Mouse (Mus musculus) intestine, postnatal 0 days (tissue): ENCODE measurements around the gene Bmpr1b. TPM values are rescaled to one million over a fixed set of nuclear protein-coding genes. Genes with fewer than 3 reads are reported as not detected.

Experiments used
- ATAC-seq: fragments of 200-750 bp; cut with Nextera tagmentation; 2 replicates; pipeline ENCODE4 v1.8.0; 2017; ENCODE audit warnings: mild to moderate bottlenecking, moderate TSS enrichment, moderate library complexity
- H3K27ac ChIP-seq: fragments of 300-500 bp; sonication (generic); 2 replicates; pipeline ENCODE4 v1.5.1; 2014; ENCODE audit warnings: mild to moderate bottlenecking, low read depth, low read length, moderate library complexity
- H3K27me3 ChIP-seq: fragments of 300-500 bp; sonication (generic); replicated peaks from 2 replicates; pipeline ENCODE4 v1.6.1; 2014; ENCODE audit warnings: low read length, mixed read lengths; ENCODE audit not compliant: control insufficient read depth, insufficient read depth
- H3K36me3 ChIP-seq: fragments of 300-500 bp; sonication (generic); 2 replicates; pipeline ENCODE4 v1.6.1; 2014; ENCODE audit warnings: mild to moderate bottlenecking, moderate library complexity; ENCODE audit not compliant: control insufficient read depth, insufficient read depth
- H3K4me1 ChIP-seq: fragments of 300-500 bp; sonication (generic); replicated peaks from 2 replicates; pipeline ENCODE4 v1.6.1; 2014; ENCODE audit warnings: antibody characterized with exemption, low read length, mixed read lengths; ENCODE audit not compliant: control insufficient read depth, insufficient read depth
- H3K4me2 ChIP-seq: fragments of 300-500 bp; sonication (generic); replicated peaks from 2 replicates; pipeline ENCODE4 v1.6.1; 2014; ENCODE audit warnings: low read depth, mild to moderate bottlenecking, moderate library complexity
- H3K4me3 ChIP-seq: fragments of 300-500 bp; sonication (generic); 2 replicates; pipeline ENCODE4 v1.5.1; 2014; ENCODE audit warnings: low read depth, low read length
- H3K9ac ChIP-seq: fragments of 300-500 bp; sonication (generic); 2 replicates; pipeline ENCODE4 v1.6.1; 2014; ENCODE audit warnings: mild to moderate bottlenecking, low read depth, low read length
- H3K9me3 ChIP-seq: fragments of 300-500 bp; sonication (generic); 2 replicates; pipeline ENCODE4 v1.6.1; 2016; ENCODE audit warnings: mixed run types; ENCODE audit not compliant: control insufficient read depth
- CTCF ChIP-seq: sonication (generic); IDR thresholded peaks from 2 replicates; pipeline ENCODE4 v1.5.1; 2016; ENCODE audit warnings: low read depth, mild to moderate bottlenecking, control low read depth, antibody characterized with exemption, moderate library complexity
- WGBS: fragments of 180-500 bp; shearing (Covaris S2); extraction: QIAGEN DNeasy Blood & Tissue Kit; methylation state at CpG from one replicate; pipeline ENCODE4 v1.1.7; 2014; 5-methylcytosine and 5-hydroxymethylcytosine counted together
- polyA plus RNA-seq: library from polyadenylated mRNA; unstranded; fragments of >200 nt; fragmentation: Nextera tagmentation; extraction: Ambion mirVana; gene quantifications from 2 replicates; pipeline ENCODE4 v1.2.1, GENCODE M21; 2015

Gene Bmpr1b
- polyA plus RNA-seq, 1 experiment from 2014 or later: 0.33 TPM

DNA sequence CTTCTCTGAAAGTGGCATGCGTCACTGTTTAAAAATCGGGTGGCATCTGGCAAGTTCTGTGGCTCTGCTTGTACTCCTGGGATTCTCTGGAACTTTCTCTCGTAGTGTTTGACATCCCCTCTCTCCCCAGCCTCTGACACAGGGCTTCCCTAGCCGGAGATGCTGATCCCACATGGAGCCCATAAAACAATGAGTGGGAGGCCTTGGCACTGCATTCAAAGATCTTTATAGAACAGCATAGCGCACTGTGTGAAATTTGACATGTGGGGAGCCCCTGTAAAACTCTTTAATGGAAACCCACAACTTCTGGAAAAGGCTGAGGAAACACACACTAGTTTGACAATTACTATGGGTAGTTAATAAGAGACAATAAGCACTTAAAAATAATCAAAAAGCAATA lies 126.2 kb downstream of the Bmpr1b start:
- no peak for ATAC-seq
- H3K9me3 ChIP-seq: no peaks in the 10 kb centered on the region
- H3K27ac ChIP-seq: no peak overlapping the region
- H3K9ac ChIP-seq: no peak overlapping the region
- H3K4me1 ChIP-seq: no peaks in the 10 kb centered on the region
- no peak for TF ChIP-seq CTCF
- no peak overlapping the region for H3K4me3 ChIP-seq
- 80% methylated on average over 5 of the region's 5 CpGs for WGBS
- H3K4me2 ChIP-seq: no peak overlapping the region
- no peaks in the 10 kb centered on the region for H3K27me3 ChIP-seq
- no peaks in the 10 kb centered on the region for H3K36me3 ChIP-seq

DNA sequence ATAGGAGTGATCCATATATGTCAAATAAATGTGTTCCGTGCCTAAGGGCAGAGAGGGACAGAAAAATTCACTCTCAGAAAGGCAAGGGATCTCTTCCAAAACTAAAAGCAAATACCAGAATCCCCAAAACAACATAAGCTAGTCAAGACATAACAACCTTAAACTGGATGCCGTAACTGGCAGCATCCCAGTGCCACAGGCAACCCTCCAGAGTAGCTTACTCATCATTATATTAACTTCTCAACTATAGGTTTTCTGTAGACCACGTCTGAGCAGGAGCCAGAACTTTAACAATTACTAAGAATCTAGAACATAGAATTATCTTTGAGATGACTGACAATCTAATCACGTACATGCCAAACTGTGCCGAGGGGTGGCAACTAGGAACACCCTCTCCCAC lies 128.9 kb downstream of the Bmpr1b start:
- H3K4me3 ChIP-seq: no peak overlapping the region
- no peaks in the 10 kb centered on the region for H3K36me3 ChIP-seq
- no peak for ATAC-seq
- no peaks in the 10 kb centered on the region for H3K9me3 ChIP-seq
- H3K27ac ChIP-seq: no peak overlapping the region
- H3K27me3 ChIP-seq: no peaks in the 10 kb centered on the region
- WGBS: 87% methylated on average over 5 of the region's 5 CpGs
- H3K4me2 ChIP-seq: no peak overlapping the region
- no peak overlapping the region for H3K9ac ChIP-seq
- TF ChIP-seq CTCF: no peak
- H3K4me1 ChIP-seq: no peaks in the 10 kb centered on the region

DNA sequence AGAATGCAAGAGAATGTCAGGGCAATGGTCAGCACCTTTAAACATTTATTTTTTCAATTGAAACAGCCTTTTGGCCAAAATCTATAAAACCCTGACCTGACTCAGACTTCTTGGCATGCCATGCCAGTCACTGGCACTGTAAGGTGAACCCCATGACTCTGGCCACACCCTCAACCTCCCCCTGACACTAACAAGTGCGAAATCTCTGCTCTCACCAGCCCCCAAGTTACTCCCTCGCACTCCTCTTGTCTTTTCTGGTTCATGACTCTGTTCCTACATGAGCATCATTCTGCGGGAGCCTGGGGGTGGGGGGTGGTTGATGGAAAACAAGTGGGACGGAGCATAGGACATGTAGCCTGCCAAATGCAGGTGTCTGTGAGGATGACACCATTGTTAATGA lies 135.1 kb downstream of the Bmpr1b start:
- H3K27ac ChIP-seq: no peak overlapping the region
- no peak for ATAC-seq
- no peak for TF ChIP-seq CTCF

DNA sequence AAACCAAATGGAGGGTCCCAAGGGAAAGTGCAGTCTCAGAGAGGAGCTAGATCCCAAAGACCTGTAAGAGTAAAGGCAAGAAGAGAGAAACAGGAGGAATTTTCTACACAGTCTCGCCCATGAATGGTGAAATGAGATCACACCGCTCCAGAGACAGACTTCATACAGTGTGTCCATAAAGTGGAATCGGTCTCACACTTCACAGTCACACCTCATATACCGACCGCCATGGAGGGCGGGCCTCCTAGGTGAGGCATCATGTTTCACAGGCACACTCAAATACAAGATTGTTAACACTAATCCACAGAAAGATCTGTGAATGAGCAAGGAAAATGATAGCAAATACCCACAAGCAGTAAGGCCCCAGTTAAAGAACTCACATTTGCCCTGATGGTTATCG lies 149.5 kb downstream of the Bmpr1b start:
- no peak overlapping the region for H3K27ac ChIP-seq
- H3K4me2 ChIP-seq: no peak overlapping the region
- H3K4me3 ChIP-seq: no peak overlapping the region
- H3K27me3 ChIP-seq: no peaks in the 10 kb centered on the region
- H3K4me1 ChIP-seq: no peaks in the 10 kb centered on the region
- no peaks in the 10 kb centered on the region for H3K9me3 ChIP-seq
- H3K9ac ChIP-seq: no peak overlapping the region
- no peaks in the 10 kb centered on the region for H3K36me3 ChIP-seq
- no peak for ATAC-seq
- TF ChIP-seq CTCF: no peak
- WGBS: 89% methylated on average over 7 of the region's 7 CpGs

More for the DNA sequence above, 135.1 kb downstream of the Bmpr1b start:
- H3K4me1 ChIP-seq: no peaks in the 10 kb centered on the region
- H3K27me3 ChIP-seq: no peaks in the 10 kb centered on the region
- no peak overlapping the region for H3K9ac ChIP-seq
- no peak overlapping the region for H3K4me3 ChIP-seq
- WGBS: 76% methylated on average over 4 of the region's 4 CpGs
- H3K4me2 ChIP-seq: no peak overlapping the region
- no peaks in the 10 kb centered on the region for H3K36me3 ChIP-seq
- H3K9me3 ChIP-seq: no peaks in the 10 kb centered on the region

DNA sequence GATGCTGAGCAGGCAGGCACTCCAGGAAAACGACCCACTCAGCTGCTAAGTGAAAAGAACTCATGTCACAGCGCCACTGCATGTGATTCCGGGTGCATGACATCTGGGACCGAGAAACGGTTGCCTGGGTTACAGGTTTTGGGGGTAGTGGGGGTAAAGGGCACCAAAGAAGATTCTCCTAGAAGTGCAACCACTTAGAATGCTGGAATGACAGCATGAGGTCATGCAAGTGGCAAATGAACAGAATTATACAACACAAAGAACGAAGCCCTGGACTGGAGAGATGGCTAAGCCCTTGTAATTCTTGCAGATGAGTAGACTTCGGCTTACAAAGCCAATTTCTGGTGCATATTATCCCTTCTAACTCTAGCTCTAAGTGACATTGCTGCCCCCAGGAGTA lies 184.7 kb downstream of the Bmpr1b start:
- no peak overlapping the region for H3K9ac ChIP-seq
- no peak for ATAC-seq
- H3K4me3 ChIP-seq: no peak overlapping the region
- no peaks in the 10 kb centered on the region for H3K27me3 ChIP-seq
- no peak overlapping the region for H3K4me2 ChIP-seq
- no peaks in the 10 kb centered on the region for H3K4me1 ChIP-seq
- WGBS: 71% methylated on average over 7 of the region's 7 CpGs
- H3K36me3 ChIP-seq: no peaks in the 10 kb centered on the region
- no peak for TF ChIP-seq CTCF
- no peak overlapping the region for H3K27ac ChIP-seq
- H3K9me3 ChIP-seq: no peaks in the 10 kb centered on the region

DNA sequence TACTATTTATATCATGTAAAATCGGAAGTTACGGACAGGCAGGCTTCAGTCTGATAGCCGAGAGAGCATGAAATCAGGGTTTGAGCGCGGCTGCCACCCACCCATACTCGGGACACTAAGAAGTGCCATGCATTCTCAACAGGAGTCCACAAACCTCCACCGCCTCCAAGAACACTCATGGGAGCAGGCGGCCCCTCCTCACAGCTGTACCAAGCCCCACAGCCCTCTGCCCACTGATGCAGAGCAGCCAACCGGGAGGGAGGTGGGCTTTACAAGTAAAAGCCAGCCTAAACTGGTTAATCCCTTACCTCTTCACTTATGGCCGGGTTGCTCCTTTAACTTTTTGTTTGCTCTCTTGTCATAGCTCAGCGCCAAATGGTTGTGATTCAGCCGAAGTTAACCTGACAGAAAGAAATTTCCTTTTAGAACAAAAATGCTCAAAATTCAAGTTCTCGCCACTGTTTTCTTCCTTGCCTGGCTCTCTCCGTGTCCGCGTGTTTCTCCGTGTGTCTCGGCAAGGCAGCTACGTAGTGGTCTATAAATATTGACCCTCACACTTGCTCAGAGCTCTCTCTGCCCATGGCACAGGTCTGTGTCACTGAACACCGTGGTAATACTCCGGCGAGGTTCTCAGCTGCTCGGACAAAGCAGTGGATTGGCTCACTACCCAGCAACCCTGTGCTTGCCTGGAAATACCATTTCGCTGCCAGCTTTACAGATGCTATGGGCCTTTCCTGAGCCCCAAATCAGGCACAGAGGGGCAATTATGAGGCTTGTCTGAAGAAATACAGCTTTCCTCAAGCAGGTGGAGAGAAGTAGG lies 187.4 kb downstream of the Bmpr1b start:
- no peaks in the 10 kb centered on the region for H3K36me3 ChIP-seq
- H3K4me1 ChIP-seq: no peaks in the 10 kb centered on the region
- H3K27me3 ChIP-seq: no peaks in the 10 kb centered on the region
- TF ChIP-seq CTCF: no peak
- H3K9ac ChIP-seq: no peak overlapping the region
- no peaks in the 10 kb centered on the region for H3K9me3 ChIP-seq
- no peak overlapping the region for H3K4me2 ChIP-seq
- no peak for ATAC-seq
- no peak overlapping the region for H3K27ac ChIP-seq
- WGBS: 76% methylated on average over 24 of the region's 24 CpGs
- no peak overlapping the region for H3K4me3 ChIP-seq
